Mouse (Mus musculus) C2C12 (cell line): ENCODE data around the gene Oas1g.

Experiments used
- CEBPB ChIP-seq: IDR thresholded peaks from one replicate; pipeline ENCODE4 v1.6.1; 2011; ENCODE audit warnings: low read depth, mild to moderate bottlenecking, control low read depth, moderate library complexity
- CTCF ChIP-seq: IDR thresholded peaks from one replicate; pipeline ENCODE4 v1.5.1; 2011; ENCODE audit not compliant: control insufficient read depth, insufficient read depth, insufficient read length
- MYOD1 ChIP-seq: IDR thresholded peaks from one replicate; pipeline ENCODE4 v1.6.1; 2011; ENCODE audit warnings: low read depth; ENCODE audit not compliant: control insufficient read depth, insufficient read length
- MYOG ChIP-seq: IDR thresholded peaks from one replicate; pipeline ENCODE4 v1.6.1; 2011; ENCODE audit not compliant: control insufficient read depth, insufficient read length; ENCODE audit errors: extremely low read depth

DNA sequence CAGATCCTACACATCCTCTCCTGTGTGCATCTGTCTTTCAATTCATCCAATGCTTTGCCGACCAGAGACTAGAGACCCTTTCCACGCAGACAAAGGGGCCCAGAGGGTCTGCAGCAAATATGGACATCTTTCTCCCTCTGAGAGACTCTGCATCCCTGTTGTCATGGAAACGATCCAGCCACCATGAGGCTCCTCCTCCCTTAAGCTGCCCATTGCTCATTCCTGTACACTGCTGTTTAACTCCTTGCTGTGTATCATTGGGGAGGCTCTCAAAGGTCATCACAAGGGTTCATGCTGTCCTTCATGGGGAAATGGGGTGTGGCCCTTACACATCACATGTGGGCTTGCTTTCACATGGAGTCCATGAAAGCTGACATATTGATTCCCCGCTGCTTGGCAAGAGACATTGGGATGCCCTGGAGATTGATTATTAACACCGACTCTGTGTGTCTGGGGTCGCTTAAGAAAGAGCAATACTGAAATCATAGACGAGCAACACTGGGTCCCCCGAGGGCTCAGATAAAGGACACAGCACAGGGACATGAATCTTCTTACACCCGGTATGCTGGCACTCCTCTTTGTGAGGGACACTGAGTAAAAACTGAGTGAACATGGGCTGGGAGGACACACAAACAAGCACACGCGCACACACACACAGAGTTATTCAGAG, 8.0 kb upstream of the Oas1g start:
- TF ChIP-seq CTCF (no peak), MYOD1 (no peak), CEBPB (no peak), MYOG (no peak)
